Mouse (Mus musculus) B cell, adult 2 months (primary cell): ENCODE measurements around the gene Rem1.

Experiments used
- DNase-seq, 2 experiments: peaks; one replicate each; pipeline ENCODE4 v3.0.0; 2022

Gene Rem1

DNA sequence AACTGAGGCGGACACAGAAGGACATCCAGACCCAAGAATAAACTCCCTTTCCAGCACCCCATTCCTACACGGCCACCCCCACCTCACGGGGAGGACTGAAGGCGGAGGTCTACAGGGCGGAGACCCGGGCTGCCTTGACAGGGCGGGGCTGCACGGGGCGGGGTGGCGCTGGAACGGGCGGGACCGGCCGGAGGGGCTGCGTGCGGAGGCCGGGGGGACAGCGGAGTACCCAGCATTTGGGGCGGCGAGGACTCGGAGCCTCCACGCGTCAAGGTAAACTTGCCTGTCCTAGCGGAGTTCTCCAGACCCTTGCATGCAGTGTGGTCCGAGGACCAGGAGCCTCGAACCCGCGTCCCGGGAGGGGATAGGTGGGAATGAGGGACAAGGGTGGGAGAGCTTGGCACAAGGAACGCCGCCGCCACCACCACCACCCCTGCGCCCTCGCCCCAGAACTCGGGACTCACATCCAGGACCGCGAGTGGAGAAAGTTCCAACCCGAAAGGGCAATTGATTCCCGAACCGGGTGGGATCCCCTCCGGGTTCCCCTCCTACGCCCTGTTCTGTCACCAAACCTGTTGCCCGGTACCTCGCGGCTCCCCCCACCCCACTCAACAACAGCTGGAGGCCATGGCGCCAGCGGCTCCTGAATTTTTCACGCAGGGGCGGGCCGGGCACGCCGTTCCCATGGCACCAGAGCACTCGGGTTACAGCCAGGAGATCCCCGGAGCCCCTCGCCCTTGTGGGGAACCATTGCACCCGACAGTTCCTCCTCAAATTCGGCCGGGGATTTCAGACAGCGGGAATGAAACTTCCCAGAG is at the start of gene Rem1:
Gene Rem1, plus strand, starts transcription at position 178 of the 818 bp plus-strand sequence.
- no peak for DNase-seq

DNA sequence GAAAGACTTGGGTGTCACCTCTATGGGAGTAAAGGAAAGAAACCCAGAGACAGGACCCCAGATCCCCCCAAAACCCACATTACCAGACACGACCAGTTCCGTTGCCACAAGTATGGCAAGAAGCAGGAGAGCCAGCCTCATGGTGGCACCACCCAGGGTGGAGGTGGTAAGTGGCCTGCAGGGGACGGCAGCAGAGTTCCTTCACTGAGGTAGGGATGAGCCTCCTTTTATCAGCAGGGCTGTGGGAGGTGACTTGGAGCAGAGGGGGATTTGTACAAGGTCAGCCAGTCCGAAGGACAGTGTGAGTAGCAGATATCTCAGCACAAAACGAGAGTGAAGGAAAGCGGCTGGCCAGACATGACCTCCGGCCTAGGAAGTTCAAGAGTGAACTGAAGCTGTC is 46.6 kb upstream of the Rem1 start, which contains the start of gene Defb19:
Gene Defb19, minus strand, starts transcription at position 206 of the 400 bp plus-strand sequence.
- no peak for DNase-seq

DNA sequence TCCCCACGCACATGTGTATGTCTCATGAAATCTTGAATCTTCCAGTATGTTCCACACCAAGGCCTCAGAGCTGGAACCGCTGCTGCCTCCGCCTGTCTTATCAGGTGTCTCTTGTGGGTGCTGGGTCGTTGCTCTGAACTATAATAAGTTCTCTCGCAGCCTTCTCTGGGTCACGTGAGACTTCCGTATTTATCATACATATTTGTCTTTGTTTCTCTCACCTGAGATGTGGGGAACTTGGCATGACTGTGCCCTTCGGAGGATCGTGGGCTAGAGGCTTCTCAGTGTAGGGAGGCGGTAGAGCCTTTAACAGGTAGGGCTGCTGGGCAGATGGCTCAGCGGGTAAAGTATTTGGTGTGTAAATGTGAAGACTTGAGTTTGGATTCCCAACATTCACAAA is 46.1 kb upstream of the Rem1 start:
- no peak for DNase-seq

DNA sequence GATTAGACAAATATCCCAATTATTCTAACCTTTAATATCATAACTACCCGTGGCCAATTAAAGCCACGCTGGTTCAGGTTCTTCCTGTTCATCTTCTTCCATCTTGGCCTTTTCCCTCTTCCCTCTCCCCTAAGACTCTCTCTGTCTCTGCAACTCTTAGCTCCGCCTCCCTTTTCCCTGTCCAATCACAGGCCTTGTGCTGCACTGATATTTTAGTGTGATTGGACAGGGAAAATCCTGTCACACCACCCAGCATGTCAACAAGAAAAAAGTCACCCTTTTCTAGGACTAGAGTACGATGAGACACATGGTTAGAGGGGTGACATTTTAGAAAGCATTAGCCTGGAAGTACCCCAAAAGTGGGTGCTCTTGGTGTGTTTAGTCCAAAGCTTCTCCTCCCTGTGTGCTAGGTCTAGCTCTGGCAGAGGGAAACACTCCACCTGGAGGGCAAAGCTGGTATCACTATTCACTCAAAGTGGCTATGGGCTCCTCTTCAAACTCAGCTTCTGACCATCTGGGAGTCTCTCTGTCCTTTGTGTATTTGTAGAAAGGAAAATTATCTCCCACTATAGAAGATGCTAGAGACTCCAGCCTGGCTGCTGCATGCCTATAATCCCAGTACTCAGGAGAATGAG is 39.7 kb upstream of the Rem1 start:
- DNase-seq: no peak

DNA sequence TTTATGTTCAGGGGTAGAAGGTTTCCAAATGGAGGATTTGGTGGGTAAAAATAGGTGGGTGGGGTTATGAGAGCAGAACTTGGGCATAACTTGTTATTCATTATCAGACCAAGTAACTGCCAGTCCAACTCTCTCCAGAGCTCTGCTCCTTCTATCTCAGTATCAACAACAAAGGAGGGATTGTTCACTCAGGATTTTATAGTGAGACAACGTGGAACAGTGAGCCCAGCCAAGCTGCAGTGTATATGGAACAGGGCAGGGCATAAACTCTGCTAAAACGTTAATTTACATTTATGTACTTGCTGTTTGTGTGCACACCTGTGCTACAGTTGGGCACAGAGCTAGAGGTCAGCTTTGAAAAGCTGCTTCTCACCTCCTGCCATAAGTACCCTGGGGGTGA is 38.3 kb upstream of the Rem1 start:
- no peak for DNase-seq

DNA sequence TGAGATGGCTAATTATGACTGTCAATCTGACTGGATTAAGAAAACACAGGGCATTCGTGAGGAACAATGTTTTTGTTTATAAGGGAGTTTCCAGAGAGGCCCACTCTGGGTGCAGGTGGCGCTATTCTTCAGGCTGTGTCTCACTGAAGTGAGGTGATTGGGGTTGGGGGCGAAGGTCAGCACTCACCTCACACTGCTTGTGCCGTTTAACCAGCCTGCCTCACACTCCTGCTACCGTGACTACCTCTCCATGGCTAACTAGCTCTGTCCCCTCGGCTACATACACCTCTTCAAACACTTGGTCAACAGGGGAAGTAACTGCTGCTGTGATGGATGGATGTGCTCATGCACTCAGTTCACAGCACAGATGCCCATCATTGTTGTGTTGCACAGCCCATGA is 37.7 kb upstream of the Rem1 start:
- DNase-seq: no peak

DNA sequence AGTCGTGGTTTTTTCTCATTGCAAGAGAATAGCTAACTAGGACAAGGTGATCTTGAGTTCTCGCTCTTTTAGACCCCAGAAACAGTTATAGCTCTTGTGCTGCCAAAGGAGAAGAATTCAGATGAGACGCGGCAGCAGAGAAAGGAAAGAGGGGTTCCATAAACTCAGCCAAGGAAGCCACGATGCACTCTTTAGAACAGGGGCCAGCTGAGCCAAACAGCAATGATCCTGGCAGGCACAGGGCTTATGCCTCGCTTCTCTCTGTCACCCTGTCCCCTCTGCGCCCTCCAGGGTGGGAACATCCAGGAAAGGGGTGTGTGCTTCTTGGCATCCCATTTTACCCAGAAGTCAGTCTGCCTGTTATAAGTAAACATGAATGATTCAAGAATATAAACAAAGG is 27.5 kb upstream of the Rem1 start, which contains the start of gene Defb45:
Gene Defb45, minus strand, starts transcription at position 101 of the 400 bp plus-strand sequence.
- DNase-seq: no peak

DNA sequence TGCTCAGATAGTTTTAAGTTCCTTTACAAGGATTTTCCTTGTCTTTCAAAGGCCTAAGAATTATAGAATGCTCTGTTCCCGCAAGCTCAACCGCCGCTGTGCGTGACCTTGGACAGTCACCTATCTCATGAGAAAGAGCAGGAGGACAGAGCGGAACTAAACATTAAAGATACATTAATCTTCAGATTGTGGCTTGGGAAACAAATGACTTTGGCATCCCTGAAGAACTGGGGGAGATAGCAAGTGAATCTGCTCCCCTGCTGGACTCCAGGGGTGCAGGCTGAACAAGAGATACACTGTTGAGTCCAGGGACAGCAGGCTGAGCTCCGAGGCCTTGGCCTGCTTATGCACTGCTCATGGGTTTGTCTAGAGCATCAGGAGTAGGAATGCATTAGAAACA is 26.7 kb upstream of the Rem1 start:
- DNase-seq: no peak

DNA sequence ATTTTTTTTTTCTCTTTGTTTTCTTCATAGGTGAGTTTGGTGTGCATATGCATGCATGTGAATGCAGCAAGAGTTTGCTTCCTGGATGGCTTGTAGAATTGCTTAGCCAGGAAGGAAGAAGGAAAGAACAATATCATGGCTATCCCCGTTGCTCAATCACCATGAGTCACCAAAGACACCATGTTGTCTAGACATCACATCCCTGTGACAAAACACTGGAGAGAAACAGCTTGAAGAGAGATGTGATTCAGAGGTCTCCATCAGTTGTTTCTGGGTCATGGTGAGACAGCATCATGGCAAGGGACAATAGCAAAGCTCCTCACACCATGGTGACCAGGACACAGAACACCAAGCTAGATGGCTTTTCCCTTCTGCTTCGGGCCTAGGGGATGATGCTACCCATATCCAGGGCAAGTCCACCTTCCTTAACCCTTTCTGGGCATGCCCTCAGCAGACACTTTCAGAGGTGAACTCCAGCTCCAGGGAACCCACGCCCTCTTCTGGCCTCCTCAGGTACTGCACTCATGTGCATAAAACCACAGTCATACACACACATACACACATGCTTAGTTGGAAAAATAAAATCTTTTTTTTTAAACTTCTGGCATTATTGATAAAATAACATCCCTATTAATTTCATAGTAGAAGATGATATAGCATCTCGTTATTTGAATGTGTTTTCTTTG is 25.3 kb upstream of the Rem1 start:
- DNase-seq: no peak

DNA sequence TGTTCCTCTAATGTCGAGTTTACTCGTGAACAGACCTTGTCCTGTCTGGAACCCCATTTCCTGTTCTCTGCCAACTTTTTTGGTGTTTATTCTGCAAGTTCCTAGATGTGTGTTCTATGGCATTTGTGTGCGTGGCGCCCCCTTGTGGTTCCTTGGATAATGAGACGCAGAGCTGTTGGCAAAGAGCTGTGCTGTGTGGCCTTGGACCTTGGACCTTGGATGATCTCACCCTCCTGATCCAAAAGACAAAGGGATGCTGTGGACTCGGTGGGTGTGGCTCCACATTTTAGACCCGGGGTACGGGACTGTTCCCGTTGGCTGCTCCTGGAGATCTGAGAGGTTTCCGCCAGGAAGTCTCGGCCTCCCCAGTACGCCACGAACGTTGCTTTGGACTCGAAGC is 22.7 kb upstream of the Rem1 start, which contains the start of gene Defb36:
Gene Defb36, plus strand, starts transcription at position 271 of the 400 bp plus-strand sequence.
- DNase-seq: peak; percentile 22 to 33

DNA sequence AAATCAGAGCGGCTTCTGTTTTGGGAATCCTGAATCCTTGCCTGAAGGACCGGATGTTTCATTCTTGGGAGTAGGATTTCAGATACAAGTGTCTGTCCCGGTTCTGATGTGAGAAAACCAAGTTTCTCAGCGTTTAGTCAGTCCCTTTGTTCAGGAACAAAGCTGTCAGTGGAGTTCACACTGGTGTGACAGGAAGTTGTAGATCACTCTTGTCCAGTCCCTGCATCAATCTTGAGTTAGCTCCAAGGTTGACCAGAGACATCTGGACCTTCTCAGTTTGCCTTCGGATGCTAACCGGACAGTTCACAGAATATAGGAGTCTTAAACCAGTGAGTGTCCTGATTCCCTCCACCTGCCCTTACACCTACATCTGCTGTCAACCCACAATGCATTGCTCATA is 19.0 kb upstream of the Rem1 start:
- DNase-seq: no peak

DNA sequence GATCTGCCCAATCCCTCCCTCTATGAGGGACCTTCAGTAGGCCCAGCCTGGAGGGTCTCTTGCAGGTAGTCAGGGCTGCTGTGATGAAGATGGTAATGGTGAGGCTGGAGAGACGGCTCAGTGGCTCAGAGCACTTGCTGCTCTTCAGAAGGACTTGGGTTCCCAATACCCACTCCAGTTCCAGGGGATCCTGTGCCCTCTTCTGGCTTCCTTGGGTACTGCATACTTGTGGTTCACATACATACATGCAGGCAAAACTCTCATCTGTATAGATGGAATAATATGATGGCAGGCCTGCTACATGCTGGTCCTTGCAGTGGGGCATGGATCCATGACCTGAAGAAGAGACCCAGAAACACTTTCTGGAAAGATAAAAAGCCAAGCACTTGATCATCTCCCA is 18.0 kb upstream of the Rem1 start:
- no peak for DNase-seq

DNA sequence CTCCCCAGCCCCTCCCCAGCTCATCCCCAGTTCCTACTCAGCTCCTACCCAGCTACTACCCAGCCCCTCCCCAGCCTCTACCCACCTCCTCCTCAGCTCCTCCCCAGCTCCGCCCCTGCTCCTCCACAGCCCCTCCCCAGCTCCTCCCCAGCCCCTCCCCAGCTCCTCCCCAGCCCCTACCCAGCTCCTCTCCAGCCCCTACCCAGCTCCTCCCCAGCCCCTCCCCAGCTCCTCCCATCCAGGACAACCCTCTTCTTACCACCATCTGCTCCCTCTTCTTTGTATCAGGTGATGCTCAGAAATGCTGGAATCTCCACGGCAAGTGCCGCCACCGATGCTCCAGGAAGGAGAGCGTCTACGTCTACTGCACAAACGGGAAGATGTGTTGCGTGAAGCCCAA is 14.6 kb upstream of the Rem1 start:
- DNase-seq: no peak

DNA sequence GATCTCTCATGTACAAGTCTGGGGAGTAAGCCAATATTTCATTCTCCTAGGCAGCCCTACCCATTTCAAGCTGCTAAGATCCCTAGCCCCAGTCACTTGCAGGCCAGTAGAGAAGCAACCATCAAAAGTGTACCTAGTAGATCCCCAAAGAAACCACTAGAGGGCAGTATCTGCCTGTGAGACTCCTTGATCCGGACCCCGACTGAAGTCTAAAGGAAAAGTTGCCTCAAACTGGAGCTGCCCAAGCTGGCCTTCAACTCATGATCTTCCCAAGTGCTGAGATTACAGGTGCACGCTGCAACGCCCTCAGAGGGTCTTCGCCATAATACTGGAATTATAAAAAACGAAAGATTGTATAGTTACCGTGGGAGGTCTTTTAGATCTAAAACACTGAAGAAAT is 11.2 kb upstream of the Rem1 start:
- peak; percentile 41 to 46 for DNase-seq

DNA sequence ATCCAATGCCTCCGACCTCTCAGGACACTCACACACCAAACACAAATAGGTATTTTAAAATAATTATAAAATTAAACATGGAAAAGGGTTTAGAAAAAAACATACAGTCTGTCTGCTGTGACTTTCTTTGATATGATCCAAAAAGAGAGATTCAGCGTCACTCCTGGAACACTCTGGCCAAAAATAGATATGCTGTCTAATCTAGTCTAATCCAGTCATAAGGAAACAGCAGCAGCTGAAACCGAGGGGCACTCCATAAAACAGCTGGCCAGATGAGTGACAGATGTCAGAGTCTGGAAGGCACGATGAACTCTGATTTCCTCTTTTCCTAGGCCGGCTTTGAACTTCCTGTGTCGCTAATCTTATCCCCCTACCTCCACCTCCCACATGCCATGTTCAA is 10.3 kb upstream of the Rem1 start:
- no peak for DNase-seq

DNA sequence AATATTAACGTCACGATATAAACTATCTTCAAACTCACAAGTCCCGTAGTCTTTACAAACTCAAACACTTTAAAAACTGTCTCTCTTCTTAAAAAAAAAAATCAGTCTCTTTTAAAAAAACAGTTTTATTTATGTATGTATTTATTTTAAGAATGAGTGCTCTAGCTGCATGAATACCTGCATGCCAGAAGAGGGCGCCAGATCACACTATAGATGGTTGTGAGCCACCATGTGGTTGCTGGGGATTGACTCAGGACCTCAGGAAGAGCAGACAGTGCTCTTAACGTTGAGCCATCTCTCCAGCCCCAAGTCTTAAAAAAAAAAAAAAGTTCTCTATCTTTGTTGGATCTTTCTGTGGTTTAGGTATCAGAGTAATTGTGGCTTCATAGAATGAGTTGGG is 9.4 kb upstream of the Rem1 start:
- peak; percentile 19 to 38 for DNase-seq

DNA sequence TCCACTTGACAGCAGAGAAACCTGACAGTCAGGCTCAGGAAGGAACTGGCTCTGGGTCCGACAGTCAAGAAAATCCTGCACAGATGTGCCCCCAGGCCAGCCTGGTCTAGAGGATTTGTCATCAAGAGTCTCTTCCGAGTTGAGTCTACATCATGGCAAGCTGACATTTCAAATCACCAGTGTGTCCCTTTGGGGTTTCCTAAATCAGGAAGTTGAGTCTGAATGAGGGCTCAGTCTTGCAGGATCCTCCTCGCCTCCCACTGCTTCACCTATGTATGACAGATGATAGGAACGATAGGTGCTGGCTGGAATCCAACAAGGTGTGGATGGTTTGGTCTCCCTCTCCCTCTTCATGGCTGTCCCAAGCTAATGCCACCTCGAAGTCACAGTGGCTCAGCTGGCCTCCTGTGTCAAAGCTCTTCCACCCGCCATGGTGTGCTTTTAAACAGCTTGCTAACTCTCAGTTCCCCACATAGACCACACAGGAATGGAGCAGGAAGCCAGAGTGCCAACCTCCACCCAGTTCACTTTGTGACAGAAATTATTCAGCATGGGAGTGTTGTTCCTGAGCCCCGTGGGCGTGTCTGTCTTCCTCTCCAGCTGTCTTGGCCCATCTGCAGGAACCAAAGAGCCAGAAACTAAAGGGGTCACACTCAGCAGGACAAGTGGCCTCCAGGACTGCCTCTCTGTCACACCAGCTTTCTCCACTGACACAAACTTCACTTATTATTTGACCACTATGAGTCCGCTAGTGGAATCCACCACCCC is 6.2 kb upstream of the Rem1 start:
- no peak for DNase-seq

DNA sequence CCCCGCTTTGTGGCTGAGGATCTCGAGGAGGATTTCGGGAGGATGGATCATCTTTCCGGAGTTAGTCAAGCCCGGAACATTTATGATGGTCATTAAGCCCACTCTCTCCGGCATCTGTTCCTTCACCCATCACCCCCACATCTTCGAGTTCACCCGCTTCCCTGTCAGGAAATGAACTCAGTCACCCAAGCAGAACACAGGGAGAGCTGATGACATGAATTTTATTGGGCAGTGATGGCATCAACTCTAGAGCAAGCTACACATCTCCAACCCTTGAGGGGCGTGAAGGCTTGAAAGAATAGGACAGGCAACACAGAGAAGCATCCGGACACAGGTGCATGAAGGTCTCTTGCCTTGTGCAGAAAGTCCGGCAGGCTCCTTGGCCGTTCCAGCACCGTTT is 4.6 kb upstream of the Rem1 start:
- no peak for DNase-seq

DNA sequence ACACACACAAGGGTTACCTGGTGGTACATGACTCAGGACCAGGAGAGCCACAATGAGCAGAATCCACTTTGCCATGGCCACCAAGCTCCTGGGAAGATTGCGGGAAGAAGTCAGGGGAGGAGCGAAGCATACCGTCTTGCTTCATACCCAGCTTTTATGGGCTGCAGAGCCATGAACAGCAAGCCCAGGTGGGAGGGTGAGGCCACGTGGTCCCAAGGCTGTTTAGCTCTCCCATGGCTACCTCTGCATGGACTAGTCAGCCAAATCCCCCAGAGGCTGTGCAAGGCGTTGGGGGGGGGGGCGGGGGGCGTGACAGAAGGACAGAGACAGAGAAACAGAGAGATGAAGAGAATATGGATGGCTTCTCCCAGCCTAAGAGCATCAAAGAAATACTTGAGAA is 3.8 kb upstream of the Rem1 start, which contains the start of gene Defb25:
Gene Defb25, minus strand, starts transcription at position 101 of the 400 bp plus-strand sequence.
- DNase-seq: no peak

DNA sequence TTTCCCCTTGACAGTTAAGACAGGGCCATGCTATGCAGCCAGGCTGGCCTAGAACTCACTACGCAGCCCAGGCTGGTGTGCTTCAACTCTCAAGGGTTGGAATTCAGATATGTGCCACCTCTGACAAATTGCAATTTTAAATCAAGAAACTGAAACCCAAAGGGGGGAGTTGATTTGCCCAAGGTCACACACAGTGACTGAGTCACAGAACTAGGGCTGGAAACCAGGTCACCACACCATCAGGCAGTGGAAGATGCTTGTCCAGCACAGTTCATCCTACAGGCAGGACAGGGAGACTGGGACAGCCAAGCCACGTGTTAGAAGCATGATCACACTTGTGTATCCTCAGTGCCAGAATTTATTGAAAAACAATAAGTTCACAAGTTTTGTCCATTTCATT is 2.2 kb upstream of the Rem1 start:
- DNase-seq: no peak

DNA sequence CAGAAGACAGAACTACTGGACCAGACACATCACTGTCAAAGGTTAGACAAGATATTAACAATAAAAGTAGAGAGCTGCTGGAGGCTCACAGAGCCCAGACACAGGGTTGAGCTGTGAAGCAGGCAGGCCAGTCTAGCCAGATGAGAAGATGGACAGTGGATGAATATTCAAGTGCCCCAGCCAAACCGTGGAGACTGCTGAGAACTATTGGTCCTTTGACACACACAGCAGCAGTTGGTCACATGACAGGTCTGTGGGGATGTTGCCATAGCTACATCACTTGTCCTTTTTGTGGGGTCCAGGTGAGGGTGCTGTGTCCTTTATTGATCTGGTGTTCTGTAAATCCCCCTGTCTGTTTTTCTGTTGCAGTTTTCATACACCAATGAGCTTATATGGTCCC is 1.5 kb upstream of the Rem1 start:
- no peak for DNase-seq

DNA sequence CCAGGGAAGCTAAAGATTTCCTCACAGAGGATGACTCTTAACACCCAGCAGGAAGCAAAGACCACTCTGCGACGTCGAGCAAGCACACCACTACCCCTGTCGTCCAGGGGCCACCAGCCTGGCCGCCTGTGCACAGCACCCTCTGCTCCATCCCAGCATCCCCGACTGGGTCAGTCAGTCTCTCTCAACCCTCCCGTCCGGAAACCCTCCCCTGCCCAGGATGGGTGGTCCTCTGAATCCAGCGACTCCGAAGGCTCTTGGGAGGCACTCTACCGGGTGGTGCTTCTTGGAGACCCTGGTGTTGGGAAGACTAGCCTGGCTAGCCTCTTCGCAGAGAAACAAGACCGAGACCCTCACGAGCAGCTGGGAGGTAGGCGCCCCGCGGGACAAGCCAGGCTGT is 1.3 kb downstream of the Rem1 start:
- DNase-seq: no peak

DNA sequence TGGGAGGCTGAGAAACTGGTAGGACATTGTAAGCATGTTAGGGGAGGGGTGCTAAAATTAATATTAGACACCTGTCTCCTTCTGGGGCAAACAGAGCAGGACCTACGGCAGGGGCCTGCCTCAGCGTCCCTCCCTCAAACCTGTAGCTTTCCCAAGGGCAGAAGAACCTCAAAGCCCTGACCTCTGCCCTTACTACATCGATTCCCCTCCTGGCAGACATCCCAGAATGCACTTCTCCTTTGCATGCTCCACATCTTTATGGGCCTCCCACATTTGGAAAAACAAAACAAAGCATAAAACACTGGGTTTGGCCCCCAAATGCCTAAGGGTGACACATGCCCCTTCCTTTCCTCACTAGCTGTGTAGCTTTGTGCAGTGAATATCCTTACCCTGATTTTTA is 2.5 kb downstream of the Rem1 start:
- no peak for DNase-seq
